Mouse (Mus musculus) heart, embryonic 15.5 days (tissue): ENCODE data around the gene Hoxa5. TPM values are rescaled to one million over a fixed set of nuclear protein-coding genes. Genes with fewer than 3 reads are reported as not detected.

Experiments used
- ATAC-seq: fragments of 200-750 bp; cut with Nextera tagmentation; replicated peaks from 2 replicates; pipeline ENCODE4 v1.8.0; 2017; ENCODE audit warnings: low read depth, moderate TSS enrichment; ENCODE audit not compliant: insufficient number of reproducible peaks, insufficient read depth, low FRiP score
- H3K27ac ChIP-seq: fragments of 300-500 bp; sonication (generic); 2 replicates; pipeline ENCODE4 v1.5.1; 2015; ENCODE audit warnings: mild to moderate bottlenecking, inconsistent platforms
- H3K27me3 ChIP-seq: fragments of 300-500 bp; sonication (generic); 2 replicates; pipeline ENCODE4 v1.6.1; 2015; ENCODE audit warnings: inconsistent platforms
- H3K36me3 ChIP-seq: fragments of 300-500 bp; sonication (generic); 2 replicates; pipeline ENCODE4 v1.6.1; 2015; ENCODE audit warnings: mild to moderate bottlenecking, inconsistent platforms
- H3K4me1 ChIP-seq: fragments of 300-500 bp; sonication (generic); replicated peaks from 2 replicates; pipeline ENCODE4 v1.6.1; 2015; ENCODE audit warnings: inconsistent platforms
- H3K4me2 ChIP-seq: fragments of 300-500 bp; sonication (generic); 2 replicates; pipeline ENCODE4 v1.6.1; 2015; ENCODE audit warnings: inconsistent platforms, mild to moderate bottlenecking, moderate library complexity
- H3K4me3 ChIP-seq: fragments of 300-500 bp; sonication (generic); 2 replicates; pipeline ENCODE4 v1.5.1; 2015; ENCODE audit warnings: mild to moderate bottlenecking, inconsistent platforms
- H3K9ac ChIP-seq: fragments of 300-500 bp; sonication (generic); 2 replicates; pipeline ENCODE4 v1.6.1; 2015; ENCODE audit warnings: mild to moderate bottlenecking, inconsistent platforms
- H3K9me3 ChIP-seq: fragments of 300-500 bp; sonication (generic); replicated peaks from 2 replicates; pipeline ENCODE4 v1.6.1; 2016; ENCODE audit warnings: inconsistent platforms
- WGBS: fragments of 180-500 bp; shearing (Covaris S2); methylation state at CpG from one replicate; pipeline ENCODE4 v1.1.7; 2015; ENCODE audit warnings: mixed read lengths; 5-methylcytosine and 5-hydroxymethylcytosine counted together
- polyA plus RNA-seq: library from polyadenylated mRNA; unstranded; fragments of >200 nt; fragmentation: Nextera tagmentation; extraction: Ambion mirVana; gene quantifications from 2 replicates; pipeline ENCODE4 v1.2.1, GENCODE M21; 2015

Hoxa5 gene
- polyA plus RNA-seq, 1 experiment from 2014 or later: 2.3 TPM

DNA sequence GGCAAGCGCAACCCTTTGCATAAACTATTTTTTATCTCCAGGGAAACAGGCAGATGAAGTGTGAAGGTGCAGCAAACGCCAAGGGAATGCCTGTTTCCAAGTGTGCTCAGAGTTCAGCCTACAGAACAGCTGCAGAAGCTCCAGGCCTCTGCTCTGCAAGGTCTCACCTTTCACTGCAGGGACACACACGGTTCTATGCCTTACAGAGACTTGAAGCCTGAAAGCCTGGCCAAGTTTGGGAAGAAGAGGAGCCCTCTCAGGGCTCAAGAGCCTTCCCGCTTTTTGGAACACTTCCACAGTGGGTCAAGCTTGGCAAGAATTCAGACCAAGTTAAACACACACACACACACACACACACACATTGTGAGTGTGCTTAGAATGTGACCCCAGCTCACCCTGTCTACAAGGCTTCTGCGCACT lies 15.2 kb downstream of the Hoxa5 start:
- Histone ChIP-seq H3K4me1 (peaks cover 22% of the 10 kb centered on the region), H3K9ac (no peak overlapping the region), H3K27ac (no peak overlapping the region; the same call in 1 of the 2 replicates), H3K4me2 (no peak overlapping the region), H3K27me3 (peaks cover 100% of the 10 kb centered on the region), H3K4me3 (no peak overlapping the region), H3K36me3 (no peaks in the 10 kb centered on the region), H3K9me3 (no peaks in the 10 kb centered on the region)
- 19% methylated on average over 5 of the region's 5 CpGs for WGBS
- ATAC-seq: no peak

DNA sequence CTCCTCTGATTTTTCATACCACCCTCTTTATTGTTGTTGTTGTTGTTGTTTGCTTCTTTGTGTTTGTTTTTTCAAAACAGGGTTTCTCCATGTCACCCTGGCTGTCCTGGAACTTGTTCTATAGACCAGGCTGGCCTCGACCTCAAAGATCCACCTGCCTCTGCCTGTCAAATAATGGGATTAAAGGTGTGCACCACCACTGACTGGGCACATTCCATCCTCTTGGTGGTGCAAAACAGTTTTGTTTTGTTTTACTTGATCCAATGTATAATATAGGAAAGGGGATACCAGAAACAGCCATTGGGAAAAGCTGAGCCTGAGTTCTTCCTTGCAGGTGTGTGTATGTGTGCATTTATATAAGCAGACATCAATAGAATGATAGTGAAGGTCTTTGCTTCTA lies 17.9 kb downstream of the Hoxa5 start:
- peaks cover 100% of the 10 kb centered on the region for H3K27me3 ChIP-seq
- H3K27ac ChIP-seq: no peak overlapping the region
- H3K4me1 ChIP-seq: peaks cover 14% of the 10 kb centered on the region
- H3K9me3 ChIP-seq: no peaks in the 10 kb centered on the region
- ATAC-seq: no peak
- 33% methylated on average over 1 of the region's 1 CpGs for WGBS
- no peak overlapping the region for H3K4me2 ChIP-seq
- no peaks in the 10 kb centered on the region for H3K36me3 ChIP-seq
- H3K4me3 ChIP-seq: no peak overlapping the region
- no peak overlapping the region for H3K9ac ChIP-seq

DNA sequence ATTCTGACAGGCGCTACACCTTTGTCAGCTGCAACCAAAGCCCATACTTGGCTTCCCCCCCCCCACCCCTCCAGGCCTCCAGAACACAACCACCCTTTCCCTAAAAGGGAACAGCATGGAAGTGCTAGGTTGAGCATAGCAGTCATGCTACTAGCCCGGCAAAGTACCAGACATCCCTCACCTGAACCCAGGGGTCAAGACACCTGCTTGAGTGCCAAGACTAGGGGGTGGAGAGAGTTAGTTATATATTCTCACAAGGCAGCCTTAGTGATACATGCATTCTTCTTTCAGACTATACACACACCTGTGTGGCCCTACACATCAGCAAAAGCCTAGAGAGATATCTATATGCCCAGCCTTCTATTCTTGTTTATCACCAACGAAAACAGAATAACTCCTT lies 18.6 kb downstream of the Hoxa5 start:
- no peak overlapping the region for H3K27ac ChIP-seq
- H3K27me3 ChIP-seq: peaks cover 100% of the 10 kb centered on the region
- no peak overlapping the region for H3K9ac ChIP-seq
- H3K36me3 ChIP-seq: no peaks in the 10 kb centered on the region
- H3K4me2 ChIP-seq: no peak overlapping the region
- H3K4me3 ChIP-seq: no peak overlapping the region
- peaks cover 7% of the 10 kb centered on the region for H3K4me1 ChIP-seq
- 21% methylated on average over 3 of the region's 3 CpGs for WGBS
- H3K9me3 ChIP-seq: no peaks in the 10 kb centered on the region
- no peak for ATAC-seq

DNA sequence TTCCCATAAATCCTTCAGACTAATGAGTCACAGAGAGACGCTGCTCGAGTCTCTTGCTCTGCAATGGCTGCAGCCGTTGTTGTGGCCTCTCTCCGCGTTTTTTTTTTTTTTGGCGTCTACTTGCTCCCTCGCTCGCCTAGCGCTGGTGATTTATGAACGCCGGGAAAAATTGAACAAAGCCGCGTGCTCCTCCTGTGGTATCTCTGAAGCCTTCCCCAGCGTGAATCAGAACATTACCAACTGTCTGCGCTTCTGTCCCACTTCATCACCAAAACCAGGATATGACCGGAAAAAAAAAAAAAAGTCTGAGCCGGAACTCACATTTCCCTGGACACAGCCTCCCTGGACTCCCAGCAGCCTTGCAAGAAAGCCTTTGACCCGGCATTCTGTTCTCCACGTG lies 19.2 kb downstream of the Hoxa5 start:
- Histone ChIP-seq H3K9me3 (no peaks in the 10 kb centered on the region), H3K9ac (no peak overlapping the region), H3K27me3 (peaks cover 100% of the 10 kb centered on the region), H3K36me3 (no peaks in the 10 kb centered on the region), H3K4me3 (no peak overlapping the region), H3K27ac (no peak overlapping the region), H3K4me2 (peak overlapping the region; percentile 4; the same call in 1 of the 2 replicates), H3K4me1 (peaks cover 4% of the 10 kb centered on the region; the same call in 1 of the 2 replicates)
- WGBS: 3% methylated on average over 19 of the region's 19 CpGs
- ATAC-seq: no peak

DNA sequence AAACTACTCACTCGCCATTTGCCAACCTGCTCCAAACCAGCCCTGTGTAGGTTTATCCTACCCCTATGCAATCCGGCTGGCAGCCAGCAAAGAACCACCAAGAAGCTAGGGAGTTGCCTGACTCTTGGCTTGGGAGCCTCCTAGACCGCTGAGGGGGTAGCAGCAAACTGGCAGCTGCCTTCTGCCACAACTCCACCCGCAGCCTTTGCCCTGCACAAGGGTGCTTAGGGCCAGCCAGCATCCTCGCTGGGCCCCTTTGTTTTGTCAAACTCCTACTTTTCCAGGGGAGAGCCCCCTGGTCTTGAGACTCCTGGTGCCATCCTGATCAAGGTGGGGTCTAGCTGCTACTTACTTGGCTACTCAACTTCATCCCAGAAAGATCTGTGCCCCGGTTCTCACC lies 19.7 kb downstream of the Hoxa5 start:
- no peak overlapping the region for H3K4me2 ChIP-seq
- no peak overlapping the region for H3K9ac ChIP-seq
- H3K27me3 ChIP-seq: peaks cover 100% of the 10 kb centered on the region
- H3K9me3 ChIP-seq: no peaks in the 10 kb centered on the region
- ATAC-seq: no peak
- no peaks in the 10 kb centered on the region for H3K36me3 ChIP-seq
- H3K27ac ChIP-seq: no peak overlapping the region
- 17% methylated on average over 6 of the region's 6 CpGs for WGBS
- H3K4me1 ChIP-seq: peaks cover 4% of the 10 kb centered on the region; the same call in 1 of the 2 replicates
- H3K4me3 ChIP-seq: no peak overlapping the region

DNA sequence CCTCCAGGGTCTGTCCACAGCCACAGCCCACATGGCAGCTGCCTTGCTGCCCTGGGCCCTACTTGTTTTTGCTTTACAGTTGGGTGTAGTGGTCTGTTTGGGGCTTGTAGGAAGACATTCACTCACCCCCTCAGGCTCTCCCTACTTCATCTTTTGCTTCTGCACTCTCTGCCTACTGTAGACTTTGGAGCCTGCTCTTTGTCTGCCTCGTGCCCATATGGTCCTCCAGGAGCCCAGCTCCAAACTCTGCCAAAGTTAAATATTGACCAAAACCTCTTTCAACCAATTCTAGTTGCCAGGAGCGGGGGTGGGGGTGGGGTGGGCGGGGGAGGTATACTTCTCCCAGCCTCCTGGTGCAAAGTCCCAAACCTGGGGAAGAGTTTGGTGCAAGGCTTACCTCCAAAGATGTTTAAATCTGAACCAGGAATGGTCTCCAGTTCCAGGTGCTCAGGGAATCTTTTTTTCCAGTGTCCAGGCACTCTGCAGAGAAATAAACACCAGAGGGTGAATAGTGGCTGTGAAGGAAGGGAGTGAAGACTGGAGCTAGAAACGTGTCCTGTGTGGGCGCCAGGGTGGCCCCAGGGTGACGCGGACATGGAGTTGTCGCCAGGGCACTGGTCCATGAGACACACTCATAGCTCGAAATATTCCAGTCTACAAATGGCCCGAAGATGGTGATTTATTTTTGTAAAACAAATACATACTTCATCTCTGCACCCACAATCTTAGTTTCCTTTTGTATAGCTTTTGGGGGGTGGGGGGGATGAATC lies 20.9 kb downstream of the Hoxa5 start:
- Histone ChIP-seq H3K4me3 (no peak overlapping the region), H3K4me2 (no peak overlapping the region), H3K27ac (no peak overlapping the region), H3K4me1 (peaks cover 4% of the 10 kb centered on the region; the same call in 1 of the 2 replicates), H3K36me3 (no peaks in the 10 kb centered on the region), H3K9ac (no peak overlapping the region), H3K27me3 (peaks cover 100% of the 10 kb centered on the region), H3K9me3 (no peaks in the 10 kb centered on the region)
- 26% methylated on average over 10 of the region's 10 CpGs for WGBS
- no peak for ATAC-seq

DNA sequence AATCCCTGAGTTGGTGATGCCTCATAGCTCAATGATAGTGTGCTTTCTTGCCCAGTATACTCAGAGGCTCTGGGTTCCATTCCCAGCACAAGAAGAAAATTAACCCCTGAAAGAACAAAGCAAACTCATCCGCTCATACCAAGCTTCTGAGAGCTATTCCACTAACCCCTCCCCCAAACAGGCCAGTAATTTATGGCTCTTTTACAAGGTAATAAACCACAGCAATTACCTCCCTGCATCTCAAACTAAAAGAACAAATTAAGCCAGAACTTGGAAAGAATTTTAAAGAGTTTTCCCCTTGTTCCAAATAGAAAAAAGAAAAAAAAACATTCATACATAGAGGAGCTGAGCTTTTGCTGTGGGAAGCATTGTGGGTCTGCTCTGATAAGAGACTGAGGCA lies 21.6 kb downstream of the Hoxa5 start:
- H3K4me3 ChIP-seq: no peak overlapping the region
- H3K9ac ChIP-seq: no peak overlapping the region
- no peak overlapping the region for H3K27ac ChIP-seq
- H3K36me3 ChIP-seq: no peaks in the 10 kb centered on the region
- no peak for ATAC-seq
- H3K27me3 ChIP-seq: peaks cover 100% of the 10 kb centered on the region
- H3K9me3 ChIP-seq: no peaks in the 10 kb centered on the region
- peaks cover 4% of the 10 kb centered on the region; the same call in 1 of the 2 replicates for H3K4me1 ChIP-seq
- no peak overlapping the region for H3K4me2 ChIP-seq
- 43% methylated on average over 1 of the region's 1 CpGs for WGBS

DNA sequence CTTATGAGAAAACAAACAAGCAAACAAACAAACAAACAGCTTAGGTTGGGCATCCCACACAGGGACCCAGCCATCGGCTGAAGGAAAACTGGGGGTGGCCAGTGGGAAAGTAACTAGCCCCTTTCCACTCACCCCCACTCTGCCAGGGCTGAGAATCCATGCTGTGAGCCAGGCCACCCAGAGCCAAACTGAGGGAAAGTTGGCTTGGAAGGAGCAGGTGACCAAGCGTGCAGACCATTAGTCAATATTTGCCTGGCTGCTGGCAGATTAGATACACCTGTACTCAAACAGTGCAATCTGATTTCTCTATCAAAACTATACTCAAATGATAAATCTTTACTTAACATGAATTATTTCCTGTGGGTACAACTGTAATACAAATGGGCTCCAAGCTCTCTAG lies 22.4 kb downstream of the Hoxa5 start:
- H3K9me3 ChIP-seq: no peaks in the 10 kb centered on the region
- no peaks in the 10 kb centered on the region for H3K36me3 ChIP-seq
- no peak overlapping the region for H3K4me3 ChIP-seq
- no peak overlapping the region for H3K4me2 ChIP-seq
- no peak for ATAC-seq
- 47% methylated on average over 2 of the region's 2 CpGs for WGBS
- peaks cover 4% of the 10 kb centered on the region; the same call in 1 of the 2 replicates for H3K4me1 ChIP-seq
- no peak overlapping the region for H3K27ac ChIP-seq
- peaks cover 100% of the 10 kb centered on the region for H3K27me3 ChIP-seq
- H3K9ac ChIP-seq: no peak overlapping the region

DNA sequence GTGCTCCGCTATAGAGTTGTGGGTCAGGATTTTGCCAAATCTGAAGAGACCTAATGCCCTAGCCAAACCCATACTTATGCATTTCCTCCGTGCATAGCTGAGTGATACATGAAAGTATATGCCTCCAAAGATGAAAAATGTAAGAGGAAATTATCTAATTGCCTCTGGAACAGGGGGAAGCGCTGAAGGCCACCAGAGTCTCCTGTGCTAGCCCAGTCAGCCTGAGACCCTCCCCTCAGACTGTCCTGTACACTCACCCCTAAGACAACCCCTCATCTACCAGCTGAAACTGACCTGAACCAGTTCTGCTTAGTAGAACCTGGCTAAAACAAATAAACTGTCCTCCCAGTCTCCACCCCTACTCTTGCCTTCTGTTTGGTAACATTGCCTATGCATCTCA lies 23.7 kb downstream of the Hoxa5 start:
- 23% methylated on average over 3 of the region's 3 CpGs for WGBS
- H3K36me3 ChIP-seq: no peaks in the 10 kb centered on the region
- peak overlapping the region; percentile 34; the same call in 1 of the 2 replicates for H3K4me2 ChIP-seq
- H3K4me1 ChIP-seq: peaks cover 4% of the 10 kb centered on the region; the same call in 1 of the 2 replicates
- ATAC-seq: no peak
- H3K9ac ChIP-seq: no peak overlapping the region
- 0 out of 2 replicates have a peak overlapping the region, but pooled peaks have one; percentile 51 for H3K4me3 ChIP-seq
- no peak overlapping the region for H3K27ac ChIP-seq
- no peaks in the 10 kb centered on the region for H3K9me3 ChIP-seq
- peaks cover 100% of the 10 kb centered on the region for H3K27me3 ChIP-seq

DNA sequence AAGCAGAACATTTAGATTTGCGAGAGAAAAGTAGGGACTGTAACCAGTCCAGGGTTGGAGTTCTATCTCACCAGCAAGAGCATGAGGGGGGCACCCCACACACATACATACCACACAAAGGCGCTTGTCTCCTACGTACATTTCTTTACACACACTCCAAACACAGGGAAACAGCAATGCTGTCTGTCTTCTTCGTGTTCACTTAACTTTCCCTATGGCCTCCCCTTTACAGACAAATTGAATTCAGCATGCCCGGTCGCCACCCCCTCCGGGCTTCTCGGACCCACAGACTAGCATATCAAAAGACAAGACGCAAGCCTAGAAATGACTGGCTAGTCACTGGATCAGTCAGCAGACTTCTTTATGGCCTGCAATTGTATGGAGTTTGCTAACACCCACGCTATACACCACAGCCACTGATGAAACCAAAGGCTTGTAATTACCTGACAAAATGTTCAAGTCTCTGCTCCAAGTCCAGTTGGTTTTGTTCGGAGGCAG lies 24.1 kb downstream of the Hoxa5 start:
- no peak for ATAC-seq
- Histone ChIP-seq H3K27ac (no peak overlapping the region), H3K27me3 (peaks cover 100% of the 10 kb centered on the region), H3K9ac (no peak overlapping the region), H3K36me3 (no peaks in the 10 kb centered on the region), H3K4me3 (peak overlapping the region; percentile 51; the same call in 1 of the 2 replicates), H3K4me2 (peak overlapping the region; percentile 34; the same call in 1 of the 2 replicates), H3K4me1 (peaks cover 2% of the 10 kb centered on the region; the same call in 1 of the 2 replicates), H3K9me3 (no peaks in the 10 kb centered on the region)
- 19% methylated on average over 11 of the region's 11 CpGs for WGBS

DNA sequence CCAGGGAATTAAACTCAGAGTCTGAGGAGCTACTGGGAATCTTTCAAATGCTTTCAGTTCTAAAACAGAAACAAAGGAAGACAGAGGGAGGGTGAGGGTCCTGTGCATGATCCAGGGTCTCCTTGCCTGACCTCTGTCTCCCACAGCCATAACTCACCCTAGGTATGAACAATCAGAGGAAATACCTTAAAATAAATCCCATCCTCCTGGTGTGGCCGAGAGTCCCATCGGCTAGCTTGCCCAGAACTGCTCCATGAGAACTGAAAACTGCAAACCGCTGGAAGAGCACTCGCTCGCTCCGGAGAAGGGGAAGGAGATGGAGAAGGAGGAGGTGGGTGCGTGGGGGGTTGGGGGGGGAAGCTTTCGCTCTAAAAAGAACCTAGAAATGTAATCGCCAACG lies 24.7 kb downstream of the Hoxa5 start:
- Histone ChIP-seq H3K27ac (no peak overlapping the region), H3K27me3 (peaks cover 100% of the 10 kb centered on the region)

More for the DNA sequence above, 24.7 kb downstream of the Hoxa5 start:
- H3K4me3 ChIP-seq: peak overlapping the region; percentile 51
- WGBS: 11% methylated on average over 10 of the region's 10 CpGs
- H3K36me3 ChIP-seq: no peaks in the 10 kb centered on the region
- no peaks in the 10 kb centered on the region for H3K9me3 ChIP-seq
- H3K4me2 ChIP-seq: peak overlapping the region; percentile 34
- H3K4me1 ChIP-seq: peaks cover 2% of the 10 kb centered on the region; the same call in 1 of the 2 replicates
- H3K9ac ChIP-seq: peak overlapping the region; percentile 3; the same call in 1 of the 2 replicates
- no peak for ATAC-seq
